Mouse (Mus musculus): ENCODE results near the gene Gm5799.
"Not testable (repeated sequence)": the region's sequence is repeated elsewhere in the genome, so short reads cannot be mapped to it uniquely, and the experiment has no call there.

The Gm5799 gene

DNA sequence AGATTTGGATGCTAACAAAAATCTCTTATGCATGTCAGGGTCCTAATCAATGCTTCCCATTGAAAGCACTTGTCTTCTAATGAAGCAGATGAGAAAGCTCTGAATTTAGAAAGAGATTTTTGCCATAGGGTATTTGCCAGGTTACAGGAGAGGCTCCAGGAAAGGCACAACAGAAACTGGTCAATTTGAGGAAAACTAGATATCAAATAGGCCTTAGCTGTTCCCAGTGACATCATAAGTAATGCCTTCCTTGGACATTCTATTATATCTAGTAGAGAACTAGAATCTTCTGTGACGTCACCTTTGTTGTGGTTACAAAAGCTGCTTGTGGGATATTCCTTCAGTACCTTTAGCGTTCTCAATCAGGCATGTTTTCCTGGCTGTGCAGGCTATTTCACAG lies at the start of gene Gm5799:
Gene Gm5799 (plus strand): TSS at position 301 of the 400 bp plus-strand sequence.
- DNase-seq (ENCODE audit: extremely low read depth, low read depth), result not testable (repeated sequence)

DNA sequence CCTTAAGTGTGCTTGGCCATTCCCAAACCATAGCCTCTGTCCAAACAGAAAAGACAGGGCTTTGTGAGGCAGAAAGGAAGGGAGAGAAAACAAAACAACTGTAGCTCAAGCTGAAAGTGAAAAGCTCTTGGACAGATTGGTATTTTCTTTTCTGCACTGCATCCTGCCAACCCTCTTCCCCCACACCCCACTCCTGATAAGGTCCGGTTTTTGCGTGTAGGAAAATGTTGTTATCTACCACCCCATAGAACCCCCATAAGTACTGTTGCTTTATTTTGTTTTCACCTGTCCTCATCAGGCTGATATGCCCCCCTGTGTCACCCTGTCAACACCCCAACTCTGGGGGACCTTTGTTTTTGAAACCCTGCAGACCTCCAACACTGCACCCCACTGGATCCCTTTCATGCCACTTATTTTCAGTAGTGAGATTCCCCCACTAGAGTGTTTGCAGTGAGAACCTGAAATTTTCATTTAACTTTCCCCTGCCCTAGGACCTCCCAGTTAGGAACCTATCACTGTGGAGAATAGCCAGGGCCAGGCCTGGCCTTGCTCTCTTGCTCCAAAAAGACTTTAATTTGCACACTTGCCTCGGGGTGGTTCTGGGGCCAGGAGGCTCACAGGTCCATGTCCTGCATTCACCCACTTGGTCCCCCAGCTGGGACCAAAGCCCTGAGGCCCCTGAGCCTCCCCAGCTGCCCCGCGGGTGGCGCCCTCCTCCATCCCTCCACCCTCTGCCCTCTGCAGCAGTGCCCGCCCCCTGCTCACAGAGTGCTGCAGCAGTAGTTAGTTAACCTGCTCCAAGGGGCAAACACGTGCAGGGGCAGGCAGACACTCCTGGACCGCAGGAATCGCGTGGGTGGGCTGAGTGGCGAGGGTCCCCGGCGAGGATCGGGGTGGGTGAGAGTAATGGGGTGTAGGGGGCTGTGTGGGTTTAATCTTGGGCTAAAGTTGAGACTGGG lies 12.0 kb upstream of the Gm5799 start:
- not testable (repeated sequence) for DNase-seq (ENCODE audit: extremely low read depth, low read depth)

DNA sequence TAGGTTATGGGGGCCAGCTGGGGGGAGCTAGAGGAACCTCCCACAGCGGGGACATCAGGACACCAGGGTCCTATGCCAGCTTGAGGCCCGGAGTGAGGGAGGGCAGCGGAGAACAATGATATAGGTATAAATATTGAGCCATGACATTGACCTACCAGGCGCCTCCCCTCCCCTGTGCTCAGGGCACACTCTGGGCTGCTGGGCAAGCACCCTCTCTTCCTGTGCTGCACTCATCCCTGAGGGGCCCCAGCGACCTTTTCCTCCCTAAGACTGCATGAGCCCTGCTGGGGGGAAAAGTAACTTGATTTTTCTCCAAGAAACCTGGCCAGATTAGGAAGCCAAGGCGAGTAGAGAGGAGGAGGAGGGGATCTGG lies 11.4 kb upstream of the Gm5799 start:
- DNase-seq (ENCODE audit: extremely low read depth, low read depth), result not testable (repeated sequence)

DNA sequence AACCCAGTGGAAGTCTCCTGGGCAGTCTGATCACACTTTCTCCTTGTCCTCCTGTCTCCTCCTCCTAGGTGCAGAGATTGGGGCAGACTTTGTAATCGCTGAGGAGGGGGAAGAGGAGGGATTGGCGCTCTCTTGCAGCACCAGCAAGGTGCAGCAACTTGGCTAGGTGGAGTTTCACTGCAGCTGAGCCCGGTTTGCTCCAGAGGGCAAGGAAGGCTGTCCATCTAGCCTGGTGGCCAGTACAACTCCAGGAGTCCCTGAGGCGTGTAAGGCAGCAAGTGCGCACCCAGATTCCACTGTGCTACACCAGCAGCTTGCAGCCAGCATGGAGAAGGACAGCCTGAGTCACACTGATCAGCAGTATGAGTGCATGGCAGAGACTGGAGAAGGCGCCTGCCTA lies 11.0 kb upstream of the Gm5799 start:
- DNase-seq (ENCODE audit: extremely low read depth, low read depth), result not testable (repeated sequence)

DNA sequence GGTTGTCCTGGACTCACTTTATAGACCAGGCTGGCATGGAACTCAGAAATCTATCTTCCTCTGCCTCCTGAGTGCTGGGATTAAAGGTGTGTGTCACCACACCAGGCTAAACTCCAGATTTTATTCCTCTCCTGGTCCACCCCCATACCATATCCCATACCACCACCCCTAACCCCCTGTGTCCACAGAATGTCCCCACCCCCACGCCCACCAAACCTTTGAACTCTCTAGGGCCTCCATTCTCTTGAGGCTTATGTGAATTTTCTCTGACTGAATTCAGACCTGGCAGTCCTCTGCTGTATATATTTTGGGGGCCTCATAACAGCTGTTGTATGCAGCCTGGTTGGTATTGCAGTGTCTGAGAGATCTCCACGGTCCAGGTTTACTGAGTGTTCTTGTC lies 5.2 kb upstream of the Gm5799 start:
- DNase-seq (ENCODE audit: extremely low read depth, low read depth), result not testable (repeated sequence)

DNA sequence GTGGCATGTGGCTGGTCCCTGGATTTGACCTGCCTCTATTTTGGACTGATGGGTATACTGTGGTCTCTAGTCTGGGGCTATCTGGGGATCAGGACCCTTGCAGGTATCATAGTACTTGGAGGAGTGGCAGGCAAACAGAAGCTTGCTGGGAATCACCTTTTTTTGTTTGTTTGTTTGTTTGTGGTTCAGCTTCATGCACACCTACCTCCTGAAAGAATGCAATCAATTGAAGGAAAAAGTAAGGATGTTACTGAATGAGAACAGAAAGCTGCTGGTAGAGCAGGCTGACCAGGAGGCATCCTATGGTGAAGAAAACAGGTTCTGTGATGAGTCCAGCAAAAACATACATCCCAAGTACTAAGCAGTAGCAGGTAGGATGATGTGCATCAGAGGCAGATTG lies 2.9 kb downstream of the Gm5799 start:
- DNase-seq (ENCODE audit: extremely low read depth, low read depth), result not testable (repeated sequence)

DNA sequence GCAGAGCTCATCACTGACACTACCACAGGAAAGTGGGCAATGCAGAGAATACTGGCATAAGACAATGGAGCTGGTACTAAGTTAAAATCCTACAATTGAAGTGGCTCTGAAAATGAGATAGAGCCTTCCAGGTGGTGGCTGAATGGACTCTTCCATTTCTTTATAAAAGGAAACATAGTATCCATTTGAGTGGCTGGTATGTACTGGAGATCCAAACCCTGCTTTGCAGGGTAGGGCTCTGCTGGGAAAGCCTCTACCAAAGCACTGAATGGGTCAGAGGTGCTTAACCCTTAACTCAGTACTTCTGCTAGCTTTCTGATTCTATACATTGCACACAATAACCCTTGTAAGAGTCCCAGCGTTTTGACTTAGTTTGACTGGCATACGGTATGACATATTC lies 8.9 kb downstream of the Gm5799 start:
- not testable (repeated sequence) for DNase-seq (ENCODE audit: extremely low read depth, low read depth)

DNA sequence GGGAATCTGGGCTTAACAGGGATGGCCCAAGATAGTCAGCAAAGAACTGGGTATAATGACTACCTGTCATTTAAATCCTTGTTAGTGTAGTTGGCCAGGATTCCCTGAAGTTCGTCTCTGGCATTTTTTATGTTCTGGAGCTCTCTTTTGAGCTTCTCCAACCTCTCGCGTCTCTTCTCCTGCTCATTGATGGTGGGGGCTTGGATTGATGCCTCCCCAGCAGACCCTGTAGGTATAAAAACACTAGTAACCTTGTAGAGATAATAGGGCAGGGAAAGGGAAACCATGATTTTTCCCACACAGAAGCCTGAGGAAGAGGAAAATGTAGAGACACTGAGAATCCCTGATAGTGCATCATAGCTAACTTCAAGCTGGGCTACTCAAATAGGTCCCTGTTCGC lies 34.6 kb downstream of the Gm5799 start:
- not testable (repeated sequence) for DNase-seq (ENCODE audit: extremely low read depth, low read depth)

DNA sequence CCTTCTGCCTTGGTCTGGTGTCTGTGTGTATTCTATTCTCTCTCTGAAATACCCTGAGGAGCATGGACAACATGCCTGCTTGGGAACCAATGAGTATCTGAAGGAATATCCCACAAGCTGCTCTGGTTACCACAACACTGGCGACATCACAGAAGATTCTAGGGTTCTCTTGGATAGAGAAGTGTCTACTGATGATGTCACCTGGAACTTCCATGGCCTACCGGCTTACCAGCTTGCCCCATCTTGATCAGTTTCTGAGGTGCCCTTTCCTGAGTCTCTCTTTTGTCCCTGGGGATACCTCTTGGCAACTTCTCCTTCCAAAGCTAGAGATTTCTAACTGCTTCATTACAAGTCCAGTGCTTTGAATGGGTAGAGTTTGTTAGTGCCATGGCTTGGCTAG lies 35.7 kb downstream of the Gm5799 start, which contains the start of gene Gm17654:
Gene Gm17654 (minus strand): TSS at position 101 of the 400 bp plus-strand sequence.
- DNase-seq (ENCODE audit: extremely low read depth, low read depth), result not testable (repeated sequence)
